Mouse (Mus musculus) embryonic facial prominence, embryonic 15.5 days (tissue): ENCODE results near the gene Jup. TPM values are rescaled to one million over a fixed set of nuclear protein-coding genes. Genes with fewer than 3 reads are reported as not detected.

Experiments used
- ATAC-seq: fragments of 200-750 bp; cut with Nextera tagmentation; 2 replicates; pipeline ENCODE4 v1.8.0; 2017; ENCODE audit warnings: low read depth, moderate TSS enrichment; ENCODE audit not compliant: insufficient number of reproducible peaks, low FRiP score, low TSS enrichment
- H3K27ac ChIP-seq: fragments of 300-500 bp; sonication (generic); replicated peaks from 2 replicates; pipeline ENCODE4 v1.5.1; 2015; ENCODE audit warnings: mild to moderate bottlenecking, inconsistent platforms
- H3K27me3 ChIP-seq: fragments of 300-500 bp; sonication (generic); 2 replicates; pipeline ENCODE4 v1.6.1; 2015; ENCODE audit warnings: inconsistent platforms
- H3K36me3 ChIP-seq: fragments of 300-500 bp; sonication (generic); 2 replicates; pipeline ENCODE4 v1.6.1; 2015; ENCODE audit warnings: mild to moderate bottlenecking, inconsistent platforms
- H3K4me1 ChIP-seq: fragments of 300-500 bp; sonication (generic); 2 replicates; pipeline ENCODE4 v1.6.1; 2015; ENCODE audit warnings: inconsistent platforms
- H3K4me2 ChIP-seq: fragments of 300-500 bp; sonication (generic); replicated peaks from 2 replicates; pipeline ENCODE4 v1.6.1; 2015; ENCODE audit warnings: mild to moderate bottlenecking, inconsistent platforms
- H3K4me3 ChIP-seq: fragments of 300-500 bp; sonication (generic); replicated peaks from 2 replicates; pipeline ENCODE4 v1.5.1; 2015; ENCODE audit warnings: mild to moderate bottlenecking, inconsistent platforms
- H3K9ac ChIP-seq: fragments of 300-500 bp; sonication (generic); 2 replicates; pipeline ENCODE4 v1.6.1; 2015; ENCODE audit warnings: inconsistent platforms
- H3K9me3 ChIP-seq: fragments of 300-500 bp; sonication (generic); replicated peaks from 2 replicates; pipeline ENCODE4 v1.6.1; 2016; ENCODE audit warnings: inconsistent platforms
- WGBS: fragments of 180-500 bp; shearing (Covaris S2); methylation state at CpG from one replicate; pipeline ENCODE4 v1.1.7; 2015; 5-methylcytosine and 5-hydroxymethylcytosine counted together
- polyA plus RNA-seq: library from polyadenylated mRNA; unstranded; fragments of >200 nt; fragmentation: Nextera tagmentation; extraction: Ambion mirVana; gene quantifications from 2 replicates; pipeline ENCODE4 v1.2.1, GENCODE M21; 2015

Gene Jup
- polyA plus RNA-seq, result 232 and 256 TPM in 2 replicates

DNA sequence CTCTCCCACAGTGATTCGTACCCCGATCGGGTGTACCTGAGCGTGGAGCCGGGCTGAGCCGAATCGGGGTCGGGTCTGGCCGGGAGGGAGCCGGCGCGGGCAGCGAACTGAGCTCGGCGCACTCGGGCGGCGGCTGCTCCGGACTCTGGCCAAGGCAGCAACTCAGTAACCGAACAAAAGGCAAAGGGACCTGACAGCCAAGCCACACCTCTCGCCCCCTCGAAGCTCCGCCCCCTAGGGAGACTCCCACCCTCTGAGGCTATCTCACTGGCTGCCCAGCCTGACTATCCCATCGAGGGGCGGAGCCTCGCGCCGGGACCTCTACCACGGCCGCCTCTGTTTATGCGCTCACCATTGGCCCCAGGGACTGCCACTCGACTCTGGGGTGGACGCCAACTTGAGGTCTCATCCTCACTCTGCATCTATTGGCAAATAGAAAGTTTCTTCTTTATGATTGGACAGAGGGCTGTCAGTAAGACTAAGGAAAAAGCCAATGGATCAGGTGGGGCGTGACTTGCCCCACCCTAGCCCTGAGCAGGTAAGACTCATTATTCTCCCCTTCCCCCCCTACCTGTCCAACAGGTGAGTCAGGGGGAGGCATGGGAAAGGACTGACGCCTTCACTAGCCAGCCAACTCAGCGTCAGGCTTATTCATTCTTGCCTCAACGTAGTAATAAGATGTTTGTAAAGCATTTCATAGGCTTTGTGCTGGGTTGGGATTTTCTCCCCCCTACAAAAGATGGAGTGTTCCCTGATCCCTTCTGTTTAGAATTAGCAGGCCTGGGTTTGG lies at the start of gene Jup:
Gene Jup, minus strand, starts transcription at position 164 of the 790 bp plus-strand sequence.
- peak; percentile 98 for ATAC-seq
- Histone ChIP-seq H3K9me3 (no peaks in the 10 kb centered on the region), H3K4me3 (peak within 1 kb of the TSS; percentile 76), H3K4me1 (peaks cover 78% of the 10 kb centered on the region), H3K36me3 (no peaks in the 10 kb centered on the region), H3K27ac (peak within 1 kb of the TSS; percentile 91), H3K27me3 (no peaks in the 10 kb centered on the region), H3K4me2 (peak within 1 kb of the TSS; percentile 66), H3K9ac (peak within 1 kb of the TSS; percentile 68)
- WGBS, result under 1% methylated on average over 37 of the region's 37 CpGs

DNA sequence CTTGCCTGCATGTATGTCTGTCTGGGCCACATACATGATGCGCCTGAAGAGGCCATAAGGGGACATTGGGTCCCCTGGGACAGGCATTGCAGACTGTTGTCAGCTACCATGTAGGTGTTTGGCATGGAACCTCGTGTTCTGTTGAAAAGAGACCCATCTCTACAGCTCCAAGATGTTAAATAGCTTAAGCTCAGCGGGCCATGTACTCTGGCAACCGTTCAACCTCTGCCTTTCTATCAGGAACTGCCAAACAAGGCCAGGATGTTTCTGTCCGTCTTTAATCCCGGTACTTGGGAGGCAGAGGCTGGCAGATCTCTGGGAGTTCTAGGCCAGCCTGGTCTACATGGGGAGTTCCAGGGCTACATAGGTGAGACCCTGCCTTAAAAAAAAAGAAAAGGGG lies 45.1 kb upstream of the Jup start:
- peaks cover 16% of the 10 kb centered on the region for H3K36me3 ChIP-seq

DNA sequence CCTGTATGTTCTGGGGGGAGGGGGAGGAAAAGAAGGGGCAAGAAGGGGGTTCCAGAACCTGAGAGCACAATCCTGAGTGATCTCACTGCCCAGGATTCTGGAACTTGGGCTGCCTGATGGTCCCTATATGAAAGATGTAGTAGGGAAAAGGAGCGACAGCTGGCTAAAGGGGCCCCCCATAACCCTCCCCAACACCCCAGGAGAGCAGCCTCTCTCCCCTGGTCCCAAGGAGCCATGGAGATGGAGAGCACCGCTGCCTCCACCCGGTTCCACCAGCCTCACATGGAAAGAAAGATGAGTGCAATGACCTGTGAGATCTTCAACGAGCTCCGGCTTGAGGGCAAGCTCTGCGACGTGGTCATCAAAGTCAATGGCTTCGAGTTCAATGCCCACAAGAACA lies 44.2 kb upstream of the Jup start, which contains the start of the genes Nt5c3b and Klhl10:
Gene Nt5c3b, minus strand, starts transcription at position 12 of the 400 bp plus-strand sequence.
Gene Klhl10, plus strand, starts transcription at position 121 of the 400 bp plus-strand sequence.
- WGBS, result 77% methylated on average over 8 of the region's 8 CpGs
- Histone ChIP-seq H3K4me2 (peak within 1 kb of the TSS; percentile 68), H3K4me3 (peak within 1 kb of the TSS; percentile 82), H3K27ac (peak within 1 kb of the TSS; percentile 73; the same call in 1 of the 2 replicates), H3K27me3 (no peaks in the 10 kb centered on the region), H3K9ac (peak within 1 kb of the TSS; percentile 95), H3K4me1 (peaks cover 21% of the 10 kb centered on the region), H3K9me3 (no peaks in the 10 kb centered on the region), H3K36me3 (peaks cover 23% of the 10 kb centered on the region)
- no peak for ATAC-seq

More for the DNA sequence above, 45.1 kb upstream of the Jup start:
- ATAC-seq, result no peak
- H3K27ac ChIP-seq, result no peak overlapping the region
- H3K4me2 ChIP-seq, result no peak overlapping the region
- H3K27me3 ChIP-seq, result no peaks in the 10 kb centered on the region
- WGBS, result 87% methylated on average over 6 of the region's 6 CpGs
- H3K4me3 ChIP-seq, result no peak overlapping the region
- no peaks in the 10 kb centered on the region for H3K9me3 ChIP-seq
- no peak overlapping the region for H3K9ac ChIP-seq
- H3K4me1 ChIP-seq, result peaks cover 21% of the 10 kb centered on the region

DNA sequence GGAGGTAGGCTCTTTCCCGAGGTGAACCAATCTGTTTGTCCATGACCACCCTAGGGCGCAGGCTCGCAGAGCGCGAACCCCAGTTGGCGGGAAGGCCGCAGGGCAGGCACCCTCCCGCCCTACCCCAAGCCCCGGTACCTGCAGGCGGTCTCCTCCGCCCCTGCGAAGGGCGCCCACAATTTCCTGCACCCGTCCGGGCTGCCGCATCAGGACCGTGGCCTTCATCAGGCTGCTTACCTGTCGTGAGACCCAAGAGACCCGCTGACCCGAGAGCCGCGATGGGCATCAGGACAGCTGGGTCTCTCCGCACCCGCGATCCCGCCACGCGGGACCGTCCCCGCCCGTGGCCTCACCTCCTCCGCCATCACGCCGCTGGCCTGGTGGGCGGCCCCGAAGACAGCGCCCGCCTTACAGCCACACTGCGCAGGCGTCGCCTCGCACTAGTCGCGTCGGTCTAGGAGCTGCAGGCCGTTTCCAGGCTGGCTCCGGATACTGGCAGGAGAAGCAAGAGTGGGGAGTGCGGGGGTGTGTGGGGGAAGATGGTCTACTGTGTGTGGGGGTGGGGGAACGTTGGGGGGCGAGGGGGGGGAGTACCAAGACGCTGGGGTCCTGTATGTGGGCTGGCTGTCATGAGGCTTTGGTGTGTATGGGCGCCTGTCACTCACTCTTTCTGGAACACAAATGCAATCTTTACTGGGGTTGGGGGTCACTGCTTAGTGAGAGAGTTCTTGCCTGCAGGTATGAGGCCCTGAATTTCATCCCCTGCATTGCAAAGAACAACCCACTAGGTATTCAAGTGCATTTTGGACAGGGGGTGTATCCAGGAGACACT lies 43.3 kb upstream of the Jup start:
- H3K4me2 ChIP-seq, result peak overlapping the region; percentile 68
- H3K36me3 ChIP-seq, result peaks cover 30% of the 10 kb centered on the region
- H3K4me1 ChIP-seq, result peaks cover 21% of the 10 kb centered on the region
- ATAC-seq, result peak; percentile 96
- 2% methylated on average over 52 of the region's 52 CpGs for WGBS
- no peaks in the 10 kb centered on the region for H3K27me3 ChIP-seq
- no peaks in the 10 kb centered on the region for H3K9me3 ChIP-seq
- H3K4me3 ChIP-seq, result peak overlapping the region; percentile 82
- H3K9ac ChIP-seq, result peak overlapping the region; percentile 95
- peak overlapping the region; percentile 73; the same call in 1 of the 2 replicates for H3K27ac ChIP-seq

DNA sequence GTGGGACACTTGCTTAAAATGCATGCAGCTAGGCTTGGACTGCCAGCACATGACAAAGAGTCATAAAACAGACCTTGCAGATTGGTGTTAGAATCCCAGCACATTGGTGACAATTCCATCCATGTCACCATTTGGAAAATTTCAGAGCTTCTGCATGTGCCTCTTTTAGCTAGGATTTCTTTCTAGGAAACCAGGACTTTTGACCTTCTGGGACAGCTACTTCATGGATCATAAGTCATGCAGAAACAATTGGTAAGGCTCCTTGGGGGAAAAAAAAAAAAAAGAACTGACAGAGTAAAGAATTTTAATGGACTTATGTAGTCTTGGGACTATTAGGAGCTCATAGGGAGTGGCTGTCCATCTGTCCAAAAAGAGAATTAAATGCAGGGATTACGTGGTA lies 40.3 kb upstream of the Jup start:
- peaks cover 46% of the 10 kb centered on the region for H3K36me3 ChIP-seq
- no peak for ATAC-seq
- WGBS, result 69% methylated on average over 1 of the region's 1 CpGs

GRCm38 (mm10) chr11:100435678-100436246 lies 38.2 kb upstream of the Jup start:
- Histone ChIP-seq H3K9me3 (no peaks in the 10 kb centered on the region), H3K4me3 (no peak overlapping the region), H3K4me1 (peaks cover 15% of the 10 kb centered on the region), H3K4me2 (no peak overlapping the region), H3K27ac (no peak overlapping the region), H3K36me3 (peaks cover 53% of the 10 kb centered on the region), H3K9ac (no peak overlapping the region), H3K27me3 (no peaks in the 10 kb centered on the region)
- no peak for ATAC-seq
- WGBS, result 78% methylated on average over 9 of the region's 9 CpGs

More for the DNA sequence above, 40.3 kb upstream of the Jup start:
- H3K27me3 ChIP-seq, result no peaks in the 10 kb centered on the region
- H3K4me3 ChIP-seq, result no peak overlapping the region
- H3K27ac ChIP-seq, result no peak overlapping the region
- H3K9ac ChIP-seq, result no peak overlapping the region
- no peaks in the 10 kb centered on the region for H3K9me3 ChIP-seq
- no peak overlapping the region for H3K4me2 ChIP-seq
- H3K4me1 ChIP-seq, result peaks cover 21% of the 10 kb centered on the region

GRCm38 (mm10) chr11:100432002-100432401 lies 34.4 kb upstream of the Jup start:
- Histone ChIP-seq H3K9me3 (no peaks in the 10 kb centered on the region), H3K27ac (no peak overlapping the region), H3K4me1 (no peaks in the 10 kb centered on the region), H3K4me2 (no peak overlapping the region), H3K9ac (no peak overlapping the region), H3K27me3 (no peaks in the 10 kb centered on the region), H3K36me3 (peaks cover 50% of the 10 kb centered on the region), H3K4me3 (no peak overlapping the region)
- WGBS, result 92% methylated on average over 5 of the region's 5 CpGs
- no peak for ATAC-seq

- WGBS, result 88% methylated on average over 7 of the region's 7 CpGs
- no peaks in the 10 kb centered on the region for H3K4me1 ChIP-seq
- no peak for ATAC-seq
- H3K36me3 ChIP-seq, result peaks cover 32% of the 10 kb centered on the region
- no peak overlapping the region for H3K4me3 ChIP-seq
- H3K9ac ChIP-seq, result no peak overlapping the region
- no peaks in the 10 kb centered on the region for H3K9me3 ChIP-seq
- H3K27ac ChIP-seq, result no peak overlapping the region
- no peak overlapping the region for H3K4me2 ChIP-seq
- H3K27me3 ChIP-seq, result no peaks in the 10 kb centered on the region
Measured at GRCm38 (mm10) chr11:100430052-100430451, 32.5 kb upstream of the Jup start.

GRCm38 (mm10) chr11:100428612-100429199 lies 31.1 kb upstream of the Jup start:
- Histone ChIP-seq H3K4me3 (no peak overlapping the region), H3K4me1 (no peaks in the 10 kb centered on the region), H3K36me3 (peaks cover 43% of the 10 kb centered on the region), H3K9me3 (no peaks in the 10 kb centered on the region), H3K9ac (no peak overlapping the region), H3K27ac (no peak overlapping the region), H3K27me3 (no peaks in the 10 kb centered on the region), H3K4me2 (no peak overlapping the region)
- 54% methylated on average over 9 of the region's 9 CpGs for WGBS
- ATAC-seq, result no peak

- no peaks in the 10 kb centered on the region for H3K9me3 ChIP-seq
- ATAC-seq, result no peak
- peaks cover 52% of the 10 kb centered on the region for H3K36me3 ChIP-seq
Measured at GRCm38 (mm10) chr11:100426820-100427219, 29.3 kb upstream of the Jup start.

More at GRCm38 (mm10) chr11:100426820-100427219, 29.3 kb upstream of the Jup start:
- no peaks in the 10 kb centered on the region for H3K27me3 ChIP-seq
- H3K4me2 ChIP-seq, result no peak overlapping the region
- no peak overlapping the region for H3K27ac ChIP-seq
- 89% methylated on average over 3 of the region's 3 CpGs for WGBS
- H3K4me1 ChIP-seq, result no peaks in the 10 kb centered on the region
- no peak overlapping the region for H3K9ac ChIP-seq
- H3K4me3 ChIP-seq, result no peak overlapping the region
